Mouse (Mus musculus) heart, embryonic 16.5 days (tissue): Measurements from ENCODE around the gene Olfr215. TPM values are rescaled to one million over a fixed set of nuclear protein-coding genes. Genes with fewer than 3 reads are reported as not detected.

Experiments
- polyA plus RNA-seq: library from polyadenylated mRNA; unstranded; fragments of >200 nt; fragmentation: Nextera tagmentation; extraction: Ambion mirVana; gene quantifications from 2 replicates; pipeline ENCODE4 v1.2.1, GENCODE M21; 2015

Olfr215 gene
- polyA plus RNA-seq, 1 experiment from 2014 or later, result not detected

Other genes with a start within 250 kb of the Olfr215 start
- 25.2 and 26.5 TPM in 2 replicates for gene March8, start 246.2 kb downstream of the Olfr215 start, polyA plus RNA-seq
- gene Alox5, start 123.0 kb downstream of the Olfr215 start, polyA plus RNA-seq, result 2.7 and 2.9 TPM in 2 replicates
- gene Olfr211, start 95.1 kb downstream of the Olfr215 start, polyA plus RNA-seq, result not detected in 2 replicates
- gene Olfr212, start 77.7 kb downstream of the Olfr215 start, polyA plus RNA-seq, result not detected in 2 replicates
- not detected in 2 replicates for gene Olfr213, start 45.7 kb downstream of the Olfr215 start, polyA plus RNA-seq
- gene Gm5580, start 33.1 kb downstream of the Olfr215 start, polyA plus RNA-seq, result 0.45 and 2.3 TPM in 2 replicates
- gene Olfr214, start 30.0 kb downstream of the Olfr215 start, polyA plus RNA-seq, result not detected in 2 replicates
- 78.8 and 89.8 TPM in 2 replicates for gene Zfp422, start 44.8 kb upstream of the Olfr215 start, polyA plus RNA-seq
- gene Depp1, start 66.4 kb upstream of the Olfr215 start, polyA plus RNA-seq, result 65.7 and 68.9 TPM in 2 replicates
- gene Rassf4, start 89.8 kb upstream of the Olfr215 start, polyA plus RNA-seq, result 6.2 and 6.5 TPM in 2 replicates
- gene Tmem72, start 132.7 kb upstream of the Olfr215 start, polyA plus RNA-seq, result 0.03 and 0.06 TPM in 2 replicates